Mouse (Mus musculus) frontal cortex, postnatal 10 days (tissue): Measurements from ENCODE around the gene Glyctk.

Experiments
- DNase-seq, 2 experiments: peaks; one replicate each; pipeline ENCODE4 v3.0.0; 2022; ENCODE audit warnings: low spot score in 2 of 2, mixed read lengths in 1 of 2

Gene Glyctk

DNA sequence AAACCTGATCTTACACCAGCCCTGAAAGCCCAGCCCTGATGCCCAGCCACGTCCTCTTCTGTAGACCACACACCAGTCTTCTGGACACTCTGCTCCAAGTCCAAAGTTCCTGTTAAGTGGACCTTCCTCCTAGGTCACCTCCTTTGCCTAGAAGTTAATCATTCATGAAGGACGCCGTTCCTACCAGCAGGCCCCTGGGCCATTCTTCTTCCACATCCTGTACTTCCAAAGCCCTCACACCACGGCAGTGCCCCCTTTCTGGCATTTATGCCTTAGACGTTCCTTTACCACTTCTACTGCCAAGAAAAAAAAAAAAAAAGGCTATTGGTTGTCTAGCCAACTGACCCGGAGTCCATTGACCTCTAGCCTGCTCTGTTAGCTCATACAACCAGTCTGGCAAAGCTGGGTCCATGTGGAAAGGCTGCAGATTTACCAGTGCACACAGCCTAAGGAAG, at the start of gene Glyctk:
Glyctk (minus strand) TSS at position 102 of the 455 bp plus-strand sequence.
- no peak for DNase-seq

DNA sequence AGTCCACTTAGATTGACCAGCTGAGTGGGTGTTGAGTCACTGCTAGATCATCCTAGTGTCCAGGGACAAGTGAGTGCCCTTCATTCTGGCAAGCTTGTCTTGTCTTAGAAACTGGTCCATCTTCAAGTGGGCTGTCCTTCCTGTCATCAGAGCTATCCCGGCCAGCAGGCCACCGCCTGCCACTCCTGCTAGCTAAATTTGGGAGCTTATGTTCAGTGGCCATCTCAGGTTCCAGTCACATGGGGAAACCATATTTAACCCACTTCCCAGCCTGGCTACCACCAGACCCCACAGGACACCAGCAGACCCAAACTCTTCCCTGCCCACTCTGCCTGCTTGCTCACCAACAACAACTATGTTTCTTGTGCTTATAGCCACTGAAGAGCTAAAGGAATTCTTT, 48.6 kb upstream of the Glyctk start:
- no peak for DNase-seq

DNA sequence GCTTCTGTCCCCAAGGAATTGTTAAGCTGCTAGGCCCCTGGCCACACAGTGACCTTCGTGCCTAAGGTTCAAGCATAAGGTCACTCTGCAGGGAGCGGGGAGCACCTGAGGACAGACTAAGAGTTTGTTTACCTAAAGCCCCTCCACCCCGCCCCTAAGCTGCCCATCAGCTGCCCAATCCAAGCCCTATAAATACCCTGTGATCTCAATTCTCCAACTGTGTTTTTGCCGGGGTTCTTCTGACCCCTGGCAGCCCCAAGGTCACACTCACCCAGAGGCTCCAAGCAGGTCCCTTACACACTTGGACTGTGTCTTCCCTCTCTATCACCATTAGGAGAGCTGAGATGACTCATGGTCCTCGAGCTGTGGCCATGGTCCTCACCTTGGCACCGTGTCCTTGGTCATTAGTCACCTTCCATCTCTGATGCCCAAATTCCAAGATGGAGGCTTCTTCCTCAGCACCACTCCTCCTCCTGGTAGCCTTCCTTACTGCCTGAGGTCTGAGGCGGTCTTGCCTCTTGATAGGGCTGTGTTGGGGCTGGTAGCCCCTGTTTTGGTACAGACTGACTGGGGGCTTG, 47.9 kb upstream of the Glyctk start:
- no peak for DNase-seq

DNA sequence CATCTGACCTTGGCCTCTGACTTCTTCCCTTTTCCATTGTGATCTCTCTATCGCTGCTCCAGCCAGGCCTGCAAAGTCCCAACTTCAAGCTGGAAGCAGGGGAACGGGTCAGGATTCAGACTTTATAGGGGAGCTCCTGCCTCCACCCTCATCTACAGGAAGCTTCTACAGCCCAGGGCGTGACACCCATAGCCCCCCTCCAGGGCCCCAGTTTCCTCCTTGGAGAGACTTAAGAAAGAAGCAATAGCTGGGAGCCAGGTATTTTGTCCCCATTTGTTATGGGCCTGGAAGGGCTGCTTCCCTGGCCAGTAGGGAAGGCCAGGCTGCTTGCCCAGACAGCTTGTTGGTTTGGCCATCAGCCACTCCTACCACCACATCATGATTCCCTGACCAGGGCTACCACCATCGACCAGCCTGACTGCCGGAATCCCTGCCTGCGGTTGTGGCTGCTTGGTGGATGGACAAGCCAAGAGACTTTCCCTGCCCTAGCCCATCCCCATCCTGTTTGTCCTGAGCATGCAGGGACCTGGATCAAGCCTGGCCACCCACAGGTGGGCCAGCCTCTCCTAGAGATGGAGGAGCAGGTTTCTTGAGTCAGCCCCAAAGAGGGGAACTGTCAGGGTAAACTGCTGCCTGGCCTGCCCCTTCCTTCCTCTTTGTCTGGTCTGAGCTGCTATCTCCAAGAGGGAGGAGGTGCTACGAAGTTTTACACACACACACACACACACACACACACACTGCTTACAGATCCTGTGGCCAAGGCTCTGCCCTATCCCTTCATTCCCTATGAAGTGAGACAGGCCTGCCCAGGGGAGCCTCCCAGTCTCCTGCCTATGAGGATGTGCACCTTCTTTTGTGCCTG, 46.3 kb upstream of the Glyctk start:
- no peak for DNase-seq

DNA sequence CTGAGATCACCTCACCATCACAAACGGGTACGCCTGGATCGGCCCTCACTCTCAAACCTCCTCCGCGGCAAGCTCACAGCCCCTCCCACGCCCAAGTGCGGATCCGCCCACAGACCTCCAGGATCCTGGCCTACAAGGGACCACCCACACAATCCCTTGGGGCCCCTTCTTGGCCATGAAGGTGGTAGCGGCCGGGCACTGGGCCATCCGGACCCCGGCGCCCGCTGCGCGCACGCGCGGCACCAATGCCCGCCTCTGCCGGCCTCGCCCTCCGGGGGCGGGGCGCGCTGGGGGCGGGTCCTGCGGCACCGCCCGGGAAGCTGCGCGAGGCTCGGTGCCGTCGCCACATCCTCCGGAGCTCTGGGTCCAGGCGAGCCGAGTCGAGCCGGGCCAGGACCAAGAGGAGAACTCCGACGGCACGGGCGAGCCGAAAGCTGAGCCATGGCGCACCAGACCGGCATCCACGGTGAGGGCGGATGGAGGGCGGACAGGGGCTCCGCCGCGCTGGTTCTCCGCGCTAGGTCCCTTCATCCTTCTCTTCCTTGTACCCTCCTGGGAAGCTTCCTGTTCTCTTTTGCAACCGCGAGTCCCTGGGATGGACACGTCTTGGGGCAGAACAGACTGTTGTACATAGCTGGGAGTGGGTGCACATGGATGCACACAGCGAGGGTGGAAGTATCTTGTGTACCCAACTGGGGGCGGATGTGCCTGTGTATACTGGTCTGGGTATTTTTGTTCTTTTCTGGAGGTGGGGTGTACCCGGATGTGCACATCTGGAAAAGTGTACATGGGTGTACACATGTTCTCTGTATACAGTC, 45.1 kb upstream of the Glyctk start, which contains the start of gene Twf2:
Twf2 (plus strand) TSS at position 290 of the 818 bp plus-strand sequence.
- DNase-seq, result peak; percentile 89

DNA sequence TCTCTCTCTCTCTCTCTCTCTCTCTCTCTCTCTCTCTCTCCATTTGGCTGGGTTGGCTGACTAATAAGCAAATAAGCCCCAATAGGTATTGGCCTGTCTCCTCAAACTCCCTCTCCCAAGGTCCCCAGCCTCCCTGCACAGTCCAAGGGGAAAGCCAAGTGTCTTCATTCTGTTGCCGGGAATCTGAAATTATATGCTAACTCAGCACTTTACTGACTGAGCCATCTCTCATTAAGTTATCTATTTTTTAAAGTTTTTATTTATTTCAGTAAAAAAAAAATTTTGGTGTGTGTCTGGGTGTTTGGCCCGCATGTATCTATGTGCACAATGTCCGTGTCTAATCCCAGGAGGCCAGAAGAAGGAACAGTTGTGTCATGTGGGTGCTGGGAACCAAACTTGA, 44.0 kb upstream of the Glyctk start:
- no peak for DNase-seq

DNA sequence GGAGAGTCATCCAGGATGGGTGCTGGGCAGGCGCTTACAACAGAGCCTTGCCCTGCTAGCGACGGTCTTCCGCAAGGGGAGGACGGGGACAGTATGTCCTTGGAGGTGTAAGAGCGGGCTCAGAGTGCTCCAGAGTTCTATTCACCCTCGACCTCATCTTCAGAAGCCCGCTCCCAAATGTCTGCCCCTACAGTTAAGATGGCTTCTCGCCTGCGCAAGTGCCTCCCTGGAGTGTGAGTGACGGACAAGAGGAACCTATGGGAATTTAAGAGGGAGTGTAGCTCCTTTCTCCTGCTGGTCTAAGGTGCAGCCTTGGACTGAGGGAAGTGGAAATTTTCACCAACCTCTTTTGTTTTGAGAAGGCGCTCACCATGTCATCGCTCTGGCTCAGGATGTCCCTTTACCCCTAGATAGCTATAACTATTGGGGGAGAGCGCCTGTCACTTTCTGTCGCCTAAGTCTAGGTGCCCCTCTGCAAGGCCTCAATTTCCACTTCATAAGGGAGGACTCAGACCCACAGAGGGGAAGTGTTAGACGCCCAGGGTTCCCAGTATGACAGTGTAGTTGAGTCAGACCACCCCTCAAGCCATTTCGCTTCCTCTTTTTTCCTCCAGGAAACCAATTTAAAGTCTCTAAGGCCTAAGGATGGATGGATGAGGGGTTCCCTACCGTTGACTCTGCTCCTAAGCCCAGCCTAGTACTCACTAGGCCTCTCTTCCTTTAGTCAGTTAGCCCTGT, 41.8 kb upstream of the Glyctk start, which contains the start of gene Ppm1m:
Ppm1m (minus strand) TSS at position 212 of the 738 bp plus-strand sequence.
- no peak for DNase-seq

DNA sequence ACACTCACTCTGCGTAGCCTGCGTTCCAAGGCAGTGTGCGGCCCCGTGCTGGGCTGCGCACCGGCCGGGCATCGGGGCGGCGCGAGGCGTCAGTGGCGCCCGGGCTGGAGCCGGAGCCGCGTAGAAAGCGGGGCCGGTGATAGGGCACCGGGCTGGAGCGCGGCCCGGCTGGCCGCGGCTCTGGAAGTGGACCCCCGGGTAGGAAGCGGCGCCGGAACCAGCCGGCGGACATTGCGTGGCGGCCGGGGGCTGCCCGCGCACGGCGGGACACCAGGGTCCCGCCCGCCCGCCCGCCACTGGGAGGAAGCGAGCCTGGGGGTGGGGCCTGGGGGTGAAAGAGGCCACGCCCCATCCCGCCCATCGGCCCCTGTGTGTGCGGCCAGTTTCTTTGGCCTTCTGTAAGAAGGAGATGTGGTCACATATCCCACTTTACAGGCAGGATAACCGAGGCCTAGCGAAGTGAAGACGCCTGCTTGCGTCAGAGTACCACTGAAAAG, 41.1 kb upstream of the Glyctk start:
- DNase-seq, result peak in 1 of 2 experiments; percentile 52

DNA sequence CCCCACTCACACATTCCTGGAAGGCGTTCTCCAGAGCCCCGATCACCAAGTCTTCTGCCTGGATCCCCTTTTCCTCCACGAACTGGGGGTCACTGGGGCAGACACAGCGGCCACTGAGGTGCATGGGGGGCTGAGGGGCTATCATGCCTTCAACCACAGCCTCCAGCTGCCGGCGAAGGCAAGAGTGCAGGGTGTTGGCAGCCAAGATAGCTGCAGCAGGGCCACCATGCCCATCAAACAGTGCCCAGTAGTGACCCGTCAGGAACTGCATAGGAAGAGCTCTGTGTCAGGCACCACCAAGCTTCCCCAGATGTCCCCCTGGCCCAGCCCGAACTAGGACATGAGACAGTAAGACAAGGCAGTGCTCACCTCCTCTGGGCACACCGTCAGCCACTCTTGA, 39.8 kb upstream of the Glyctk start:
- DNase-seq, result no peak

DNA sequence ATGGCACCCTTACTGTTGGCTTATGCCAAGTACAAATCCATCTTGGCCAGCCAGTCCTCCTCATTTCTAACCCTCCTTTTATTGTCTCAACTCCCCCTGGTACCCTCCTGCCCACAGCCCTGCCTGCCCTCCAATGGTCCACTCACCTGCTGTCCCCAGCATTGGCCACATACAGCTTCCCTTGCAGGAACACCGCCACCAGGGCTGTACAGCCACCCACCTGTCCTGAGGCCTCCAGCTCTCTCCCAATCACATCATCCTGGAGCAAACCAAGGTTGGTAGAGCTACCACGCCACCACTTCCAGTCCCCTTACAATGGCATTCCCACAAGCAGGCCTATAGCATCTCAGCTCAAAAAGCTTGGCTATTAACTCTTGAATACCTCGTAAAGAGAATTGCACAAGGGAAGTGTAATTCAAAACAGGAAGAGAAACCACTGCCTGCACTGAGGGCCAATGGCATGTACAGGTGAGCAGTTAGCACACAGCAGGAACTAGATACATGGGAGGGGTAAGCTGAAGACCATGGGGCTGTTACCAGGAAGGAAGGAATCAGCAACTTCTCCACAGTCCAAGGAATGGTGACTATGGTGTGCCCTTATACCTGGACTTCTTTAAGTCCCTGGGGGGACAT, 39.3 kb upstream of the Glyctk start:
- DNase-seq, result no peak

DNA sequence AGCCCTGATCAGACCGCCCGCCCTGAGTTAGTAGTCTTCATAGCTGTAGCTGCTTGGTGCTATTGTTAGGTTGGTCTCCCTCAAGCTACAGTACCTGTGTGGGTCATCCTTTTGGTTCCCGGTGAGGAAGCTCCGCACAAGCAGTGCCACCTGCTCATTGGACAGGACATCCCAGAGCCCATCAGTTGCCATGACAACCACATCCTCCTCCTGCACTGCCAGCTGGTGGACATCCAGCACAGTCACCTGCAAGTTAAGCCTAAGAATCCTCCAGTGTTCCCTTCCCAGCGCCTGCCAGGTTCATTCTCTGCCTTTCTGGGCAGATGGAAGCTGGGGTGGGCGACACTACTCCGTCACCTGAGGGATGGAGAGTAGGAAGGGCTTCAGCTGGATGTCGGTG, 37.8 kb upstream of the Glyctk start:
- no peak for DNase-seq

DNA sequence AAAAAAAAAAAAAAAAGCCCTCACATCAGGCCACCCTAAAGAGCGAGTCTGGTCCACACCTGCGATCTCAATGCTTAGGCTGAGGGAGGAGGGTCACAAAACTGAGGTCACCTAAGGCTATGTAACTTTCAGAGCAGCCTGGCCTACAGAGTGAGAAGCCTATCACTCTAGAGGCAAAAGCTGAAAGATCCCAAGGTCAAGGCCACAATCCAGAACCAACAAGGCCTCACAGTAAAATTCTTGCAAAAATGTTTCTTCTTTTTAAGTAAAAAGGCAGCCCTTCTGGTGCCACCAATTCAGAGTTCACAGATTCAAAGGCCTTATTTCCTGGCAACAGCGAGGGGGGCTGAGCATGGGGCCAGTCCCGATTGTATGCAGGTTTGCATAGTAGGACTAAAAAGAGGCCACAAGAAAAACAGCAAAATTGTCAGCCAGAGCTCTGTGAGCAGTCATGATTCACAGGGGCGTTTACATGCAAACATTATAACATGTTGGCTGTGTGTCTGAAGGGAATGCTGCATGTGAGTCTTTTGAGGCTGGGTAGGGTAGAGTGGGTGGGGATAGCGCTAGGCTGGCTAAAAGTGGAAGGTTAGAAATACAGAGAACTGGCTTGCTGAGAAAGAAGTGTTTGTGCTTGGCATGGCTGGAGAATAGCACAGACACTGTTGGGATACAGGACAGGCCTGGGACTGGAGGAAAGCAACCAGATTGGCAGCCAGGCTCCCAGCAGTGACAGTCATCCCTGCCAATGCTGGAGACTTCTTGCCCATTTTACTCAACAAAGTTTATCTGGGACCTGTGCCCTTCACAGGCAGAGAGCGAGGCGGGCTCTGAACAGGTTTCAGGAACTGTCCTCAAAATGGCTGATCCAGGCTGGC, 36.2 kb upstream of the Glyctk start:
- no peak for DNase-seq

DNA sequence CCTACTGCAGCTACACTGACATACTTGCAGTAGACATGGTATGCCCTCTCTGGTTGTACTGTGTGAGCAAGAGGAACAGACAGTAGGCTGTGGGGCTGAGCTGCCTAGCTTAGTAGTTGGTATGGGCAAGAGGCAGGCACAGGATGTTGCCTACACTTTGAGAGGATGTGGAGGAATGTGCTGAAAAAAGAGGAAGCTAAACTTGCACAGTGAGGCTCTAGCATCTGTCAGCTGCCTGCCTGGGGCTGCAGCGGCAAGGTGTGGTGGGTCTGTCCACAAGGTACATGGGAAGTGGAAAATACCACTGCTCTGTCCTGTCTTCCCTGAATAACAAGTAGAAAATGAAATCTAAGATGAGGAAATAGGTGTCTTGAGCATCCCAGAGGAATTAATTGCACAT, 35.1 kb upstream of the Glyctk start:
- peak in 1 of 2 experiments; percentile 20 for DNase-seq

DNA sequence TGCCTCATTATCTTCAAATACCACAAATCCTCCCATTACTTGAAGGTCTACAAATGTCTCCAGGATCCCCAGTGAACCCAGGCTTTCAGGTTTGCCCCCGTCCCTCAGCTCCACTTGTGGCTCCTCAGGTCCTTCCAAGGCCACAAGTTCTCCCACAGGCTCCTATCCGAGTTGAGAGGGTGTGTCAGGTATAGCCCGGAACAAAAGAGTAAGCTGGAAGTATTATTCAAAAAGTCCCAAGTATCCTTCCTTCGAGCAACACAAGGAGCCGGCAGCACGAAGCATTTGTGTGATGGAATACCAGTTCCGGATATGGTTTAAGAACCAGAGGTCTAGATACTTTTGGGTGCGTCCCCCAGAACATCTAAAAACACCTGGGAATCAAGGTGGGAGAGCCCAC, 34.1 kb upstream of the Glyctk start:
- no peak for DNase-seq

DNA sequence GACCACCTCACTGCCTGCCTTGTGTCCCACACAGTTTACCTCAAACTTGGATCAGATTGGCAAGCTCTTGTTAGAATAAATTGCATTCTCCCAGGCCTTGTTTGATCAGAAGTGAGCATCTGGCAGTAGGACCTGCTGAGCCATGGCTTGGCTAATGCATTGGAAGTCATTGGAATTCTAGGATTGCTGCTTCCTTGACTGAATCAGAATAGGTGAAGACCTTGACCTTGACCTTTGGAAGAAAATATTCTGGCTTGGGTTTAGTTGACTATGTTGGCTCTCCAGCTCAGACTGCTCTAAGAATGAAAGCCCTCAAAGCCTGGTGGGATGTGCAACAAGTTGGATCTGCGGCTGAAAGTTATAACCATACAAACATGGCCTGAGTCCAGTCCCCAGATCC, 33.4 kb upstream of the Glyctk start:
- DNase-seq, result no peak

DNA sequence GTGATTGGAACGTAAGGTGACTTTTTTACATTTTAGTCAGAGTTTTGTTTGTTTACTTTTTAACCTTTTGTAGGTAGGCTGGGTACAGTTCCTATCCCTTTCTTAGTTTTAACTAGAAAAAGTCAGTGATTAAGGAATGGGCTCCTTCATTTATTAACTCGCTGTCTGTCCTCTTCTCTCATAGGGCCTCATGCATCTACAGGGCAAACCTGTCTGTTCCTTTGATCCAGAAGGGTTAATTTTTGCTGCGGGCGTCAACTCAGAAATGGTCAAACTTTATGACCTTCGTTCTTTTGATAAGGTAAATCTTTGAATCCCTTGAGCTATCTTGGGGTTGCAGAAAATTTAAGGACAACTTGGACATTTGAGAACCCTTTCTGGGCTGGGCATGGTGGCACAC, 26.1 kb upstream of the Glyctk start:
- DNase-seq, result no peak

DNA sequence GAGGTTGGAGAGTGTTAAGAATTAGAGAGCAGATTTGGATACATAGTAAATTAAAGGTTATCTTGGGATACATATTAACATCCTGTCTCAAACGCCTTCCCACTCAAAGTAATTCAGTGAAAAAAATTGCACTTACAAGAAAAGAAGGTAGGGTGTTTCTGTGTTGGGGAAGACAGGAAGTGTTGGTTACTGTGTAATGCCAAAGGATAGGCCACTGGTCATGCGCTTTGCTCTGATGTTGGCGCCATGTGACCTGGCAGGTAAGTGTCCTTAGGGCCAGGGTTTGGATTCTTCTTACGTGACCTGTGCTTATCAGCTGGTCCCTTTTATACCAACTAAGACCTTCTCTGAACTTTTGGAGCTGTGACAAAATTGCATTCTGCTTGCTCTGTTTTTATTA, 24.2 kb upstream of the Glyctk start:
- DNase-seq, result no peak

DNA sequence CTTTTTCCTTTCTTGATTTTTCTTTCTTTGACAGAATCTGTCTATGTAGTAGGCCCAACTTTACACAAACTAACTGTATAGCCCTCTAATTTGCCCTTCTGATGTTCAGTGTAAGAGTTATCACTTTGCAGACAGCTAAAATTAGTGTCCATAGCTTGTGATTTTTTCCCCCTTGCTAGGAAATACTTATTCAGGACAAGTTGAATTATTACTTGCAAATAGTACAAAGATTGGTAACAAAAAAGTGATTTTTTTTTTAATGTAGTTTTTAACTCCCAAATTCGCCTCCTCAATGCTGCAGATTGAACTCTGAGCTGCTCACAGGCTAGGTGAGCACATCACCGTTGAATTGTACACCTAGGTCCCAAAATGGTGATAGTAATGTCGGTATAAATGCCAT, 22.0 kb upstream of the Glyctk start:
- DNase-seq, result no peak

DNA sequence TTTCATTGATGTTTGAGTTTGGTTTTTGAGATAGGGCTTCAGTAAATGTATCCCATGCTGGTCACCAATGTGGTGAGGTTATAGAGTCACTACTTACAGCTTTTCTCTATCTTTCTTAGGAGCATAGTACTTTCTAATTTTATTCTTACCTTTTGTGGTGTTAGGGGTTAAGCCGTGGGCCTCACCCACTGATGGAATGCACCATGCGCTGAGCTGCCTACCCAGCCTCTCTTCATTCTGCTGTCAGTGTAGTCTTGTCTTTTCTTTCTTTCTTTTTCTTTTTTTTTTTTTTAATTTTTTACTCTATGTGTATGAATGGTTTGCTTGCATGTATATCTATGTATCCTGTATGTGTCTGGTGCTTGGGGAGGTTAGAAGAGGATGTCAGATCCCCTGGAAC, 21.5 kb upstream of the Glyctk start:
- DNase-seq, result no peak

DNA sequence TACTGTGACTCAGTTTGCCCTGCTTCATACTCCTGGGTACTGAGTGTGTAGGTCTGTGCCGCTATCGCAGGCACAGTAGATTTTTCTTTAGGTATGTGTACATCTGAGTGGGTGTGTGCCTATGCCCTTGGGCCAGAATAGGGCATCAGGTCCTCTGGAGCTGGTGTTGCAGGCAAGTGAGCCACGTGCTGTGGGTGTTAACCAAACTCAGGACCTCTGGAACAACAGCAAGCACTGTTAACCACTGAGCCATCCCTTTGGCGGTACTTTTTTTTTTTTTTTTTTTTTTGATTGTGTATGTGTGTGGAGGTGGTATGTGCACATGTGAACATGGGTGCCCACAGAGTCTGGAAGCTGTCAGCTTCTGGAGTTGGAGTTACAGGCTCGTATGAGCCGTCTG, 19.9 kb upstream of the Glyctk start:
- DNase-seq, result no peak
